Mouse (Mus musculus) embryo, embryonic 9.5 days (tissue): Measurements from ENCODE around the gene Oip5.

ENCODE experiments used
- DNase-seq: peaks from one replicate; pipeline ENCODE4 v3.0.0-alpha.2; 2017; ENCODE audit errors: extremely low spot score

Oip5 gene

DNA sequence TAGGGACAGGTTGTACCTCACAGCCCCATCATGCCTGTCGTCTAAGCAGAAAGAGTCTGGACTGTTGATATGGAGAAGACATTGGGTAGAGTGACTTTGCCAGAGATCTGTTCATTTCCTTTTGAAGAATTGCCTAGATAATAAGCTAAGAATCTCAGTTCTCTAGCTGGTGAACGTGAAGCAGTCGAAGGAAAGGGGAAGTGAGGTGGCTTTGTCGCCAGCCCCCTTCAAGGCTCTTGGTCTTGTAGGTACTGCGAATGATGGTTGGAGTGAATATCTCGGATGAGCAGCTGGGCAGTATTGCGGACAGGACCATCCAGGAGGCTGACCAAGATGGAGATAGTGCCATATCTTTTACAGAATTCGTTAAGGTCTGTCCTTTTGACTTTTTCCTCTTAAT lies 34.0 kb downstream of the Oip5 start:
- no peak for DNase-seq

DNA sequence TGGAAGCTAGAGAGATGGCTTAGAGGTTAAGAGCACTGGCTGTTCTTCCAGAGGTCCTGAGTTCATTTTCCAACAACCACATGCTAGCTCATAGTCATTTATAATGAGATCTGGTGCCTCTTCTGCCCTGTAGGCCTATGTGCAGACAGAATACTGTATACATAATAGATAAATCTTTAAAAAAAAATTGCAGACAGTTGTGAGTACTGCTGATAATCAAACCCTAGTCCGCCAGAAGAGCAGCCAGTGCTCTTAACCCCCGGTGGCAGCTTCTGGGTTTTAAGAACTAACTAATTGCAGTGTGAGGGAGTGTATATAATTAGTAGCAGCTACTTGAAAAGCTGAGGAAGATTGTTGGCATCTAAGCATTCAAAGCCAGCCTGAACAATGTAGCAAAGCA lies 34.8 kb downstream of the Oip5 start:
- no peak for DNase-seq

DNA sequence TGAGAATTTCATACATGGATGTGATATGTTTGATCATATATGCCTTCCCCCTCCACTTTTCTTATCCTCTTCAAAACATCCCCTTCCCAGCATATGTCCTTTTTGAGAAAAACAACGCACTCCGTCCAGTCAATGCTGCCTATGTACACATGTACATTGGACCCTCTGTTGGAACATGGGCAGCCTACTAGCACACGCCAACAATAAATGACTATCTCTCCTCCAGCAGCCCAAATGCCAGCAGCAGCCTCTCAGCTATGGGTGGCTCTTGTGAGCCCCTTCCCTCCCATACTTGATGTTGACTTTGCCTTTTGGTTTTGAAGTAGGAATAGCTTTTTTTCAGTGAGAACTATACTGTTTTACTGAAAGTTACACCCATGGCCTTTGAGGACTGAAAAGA lies 36.7 kb downstream of the Oip5 start:
- no peak for DNase-seq

DNA sequence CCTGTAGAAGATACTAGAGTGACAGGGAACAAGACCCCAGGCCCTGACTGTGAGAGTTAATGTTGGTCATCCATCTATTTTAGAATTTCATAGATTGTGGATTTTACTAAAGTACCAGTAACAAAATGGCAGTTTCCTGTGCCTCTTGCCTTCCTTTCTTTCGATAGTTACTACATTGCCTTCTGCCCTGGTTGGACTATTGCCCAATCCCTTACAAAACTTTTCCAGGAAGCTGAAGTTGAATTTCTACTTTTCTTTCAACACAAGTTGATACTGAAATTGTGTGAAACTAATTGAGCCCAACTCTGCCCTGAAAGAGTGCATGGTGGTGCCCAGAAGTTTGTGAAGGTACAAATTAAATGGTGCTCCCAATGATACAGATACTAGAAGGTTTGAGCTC lies 45.8 kb downstream of the Oip5 start:
- no peak for DNase-seq

DNA sequence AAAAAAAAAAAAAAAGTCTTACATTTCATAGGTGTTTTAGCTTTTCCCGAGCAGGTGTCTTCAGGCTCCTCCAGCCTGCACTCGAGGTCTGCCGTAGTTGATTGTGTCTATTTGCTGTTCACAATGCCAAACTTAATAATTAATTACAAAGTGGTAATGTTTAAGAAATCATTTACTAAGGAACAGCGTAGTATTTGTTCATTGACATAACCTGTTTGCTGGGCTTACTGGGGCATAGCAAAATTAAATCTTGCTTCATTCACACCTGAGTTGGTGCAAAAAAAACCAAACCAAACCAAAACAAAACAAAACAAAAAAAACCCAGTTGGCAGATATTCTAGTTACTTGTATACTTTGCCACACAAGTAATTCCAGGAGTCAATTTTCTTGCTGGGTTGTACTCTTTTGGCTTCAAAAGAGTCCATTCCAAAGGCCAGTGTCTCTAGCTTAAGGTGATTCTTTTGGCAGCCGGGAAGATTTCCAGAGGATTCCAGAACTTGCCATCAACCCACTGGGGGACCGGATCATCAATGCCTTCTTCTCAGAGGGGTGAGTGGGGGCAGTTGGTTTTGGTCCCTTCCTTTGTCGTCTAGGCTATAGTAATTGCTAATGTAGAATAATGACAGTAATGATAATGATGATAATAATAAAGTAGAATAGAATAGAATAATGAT lies 52.0 kb downstream of the Oip5 start:
- DNase-seq = no peak

DNA sequence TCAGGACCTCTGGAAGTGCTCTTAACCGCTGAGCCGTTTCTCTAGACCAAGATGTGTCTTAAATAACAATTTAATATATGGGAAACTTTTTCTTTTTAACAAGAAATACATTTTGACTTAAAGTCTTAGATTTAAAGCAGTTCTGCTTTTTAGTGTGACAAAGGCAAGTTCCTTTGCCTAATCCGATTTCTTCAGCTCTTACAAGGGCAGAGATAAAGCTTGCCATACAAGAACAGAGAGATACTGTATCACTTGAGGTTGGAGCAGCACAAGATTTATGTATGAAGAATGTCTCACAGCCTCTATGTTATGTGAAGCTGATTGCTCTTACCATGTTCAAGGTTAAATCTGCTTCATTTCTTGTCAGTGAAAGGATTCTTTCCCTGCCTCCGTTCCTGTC lies 53.0 kb downstream of the Oip5 start:
- DNase-seq = no peak

DNA sequence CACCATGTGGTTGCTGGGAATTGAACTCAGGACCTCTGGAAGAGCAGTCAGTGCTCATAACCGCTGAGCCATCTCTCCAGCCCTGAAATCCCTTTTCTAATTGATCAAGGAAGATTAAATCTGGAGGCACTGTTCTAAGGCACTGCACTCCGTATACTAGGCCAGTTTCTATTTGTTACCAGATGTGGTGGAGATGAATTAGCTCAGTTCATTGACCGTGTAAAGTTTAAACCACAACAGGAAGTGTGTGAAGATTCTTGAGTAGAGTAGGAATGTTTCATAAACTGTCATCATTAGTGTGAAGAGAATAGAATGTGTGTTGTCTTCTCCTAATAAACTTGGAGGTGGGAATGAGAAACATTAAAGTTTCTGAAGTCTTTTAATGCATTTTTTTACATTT lies 56.5 kb downstream of the Oip5 start:
- no peak for DNase-seq
